Mouse (Mus musculus): ENCODE results near the gene Rps23.
"Not testable (repeated sequence)": the region's sequence is repeated elsewhere in the genome, so short reads cannot be mapped to it uniquely, and the experiment has no call there.

Gene Rps23

GRCm38 (mm10) chr13:90922751-90923612, at the start of gene Rps23:
Rps23 (plus strand) TSS chr13:90922958.
- peak; percentile 88 for DNase-seq (ENCODE audit: low read depth, low spot score)

- no peak for DNase-seq (ENCODE audit: low read depth, low spot score)
Observed at GRCm38 (mm10) chr13:90881727-90882429, 40.9 kb upstream of the Rps23 start.

GRCm38 (mm10) chr13:90885856-90886532, 36.8 kb upstream of the Rps23 start:
- DNase-seq (ENCODE audit: low read depth, low spot score) = no peak

- DNase-seq (ENCODE audit: low read depth, low spot score) = peak; percentile 42
Observed at GRCm38 (mm10) chr13:90886568-90886983, 36.2 kb upstream of the Rps23 start.

GRCm38 (mm10) chr13:90890111-90890510, 32.6 kb upstream of the Rps23 start:
- DNase-seq (ENCODE audit: low read depth, low spot score) = no peak

- no peak for DNase-seq (ENCODE audit: low read depth, low spot score)
Observed at GRCm38 (mm10) chr13:90894819-90895218, 27.9 kb upstream of the Rps23 start.

- peak; percentile 48 for DNase-seq (ENCODE audit: low read depth, low spot score)
Observed at GRCm38 (mm10) chr13:90896098-90896497, 26.7 kb upstream of the Rps23 start.

GRCm38 (mm10) chr13:90896821-90897220, 25.9 kb upstream of the Rps23 start:
- DNase-seq (ENCODE audit: low read depth, low spot score) = peak; percentile 54

- no peak for DNase-seq (ENCODE audit: low read depth, low spot score)
Observed at GRCm38 (mm10) chr13:90905176-90905575, 17.6 kb upstream of the Rps23 start, which contains the start of gene Atp6ap1l. Atp6ap1l (minus strand) TSS chr13:90905355.

GRCm38 (mm10) chr13:90907376-90907775, 15.4 kb upstream of the Rps23 start:
- DNase-seq (ENCODE audit: low read depth, low spot score) = no peak

- no peak for DNase-seq (ENCODE audit: low read depth, low spot score)
Observed at GRCm38 (mm10) chr13:90912760-90913674, 9.7 kb upstream of the Rps23 start.

GRCm38 (mm10) chr13:90913675-90914192, 9.0 kb upstream of the Rps23 start:
- no peak for DNase-seq (ENCODE audit: low read depth, low spot score)

GRCm38 (mm10) chr13:90914721-90915120, 8.0 kb upstream of the Rps23 start:
- DNase-seq (ENCODE audit: low read depth, low spot score) = no peak

- not testable (repeated sequence) for DNase-seq (ENCODE audit: low read depth, low spot score)
Observed at GRCm38 (mm10) chr13:90923617-90924016, 859 bp downstream of the Rps23 start.

GRCm38 (mm10) chr13:90924072-90924471, 1.3 kb downstream of the Rps23 start:
- no peak for DNase-seq (ENCODE audit: low read depth, low spot score)

GRCm38 (mm10) chr13:90925191-90925590, 2.4 kb downstream of the Rps23 start:
- DNase-seq (ENCODE audit: low read depth, low spot score) = no peak

- DNase-seq (ENCODE audit: low read depth, low spot score) = no peak
Observed at GRCm38 (mm10) chr13:90926125-90926765, 3.5 kb downstream of the Rps23 start.

- no peak for DNase-seq (ENCODE audit: low read depth, low spot score)
Observed at GRCm38 (mm10) chr13:90926938-90927633, 4.3 kb downstream of the Rps23 start.

- DNase-seq (ENCODE audit: low read depth, low spot score) = not testable (repeated sequence)
Observed at GRCm38 (mm10) chr13:90928266-90928665, 5.5 kb downstream of the Rps23 start.

- DNase-seq (ENCODE audit: low read depth, low spot score) = peak; percentile 39
Observed at GRCm38 (mm10) chr13:90929847-90930246, 7.1 kb downstream of the Rps23 start.
